Mouse (Mus musculus): ENCODE results near the gene Chuk. TPM values are rescaled to one million over a fixed set of nuclear protein-coding genes. Genes with fewer than 3 reads are reported as not detected.

Gene Chuk
- polyA plus RNA-seq (2015; fragmentation: Illumina TruSeq; extraction: RNeasy Lipid Tissue Mini Kit (QIAGEN cat#74804); ENCODE audit: insufficient read depth, low read depth, low replicate concordance), result 24.8 TPM

GRCm38 (mm10) chr19:44106831-44107660 is at the start of gene Chuk:
Gene Chuk (minus strand): TSS chr19:44107480.

GRCm38 (mm10) chr19:44145702-44146567 is 38.7 kb upstream of the Chuk start, which contains the start of gene Bloc1s2:
Gene Bloc1s2 (minus strand): TSS chr19:44146446.

GRCm38 (mm10) chr19:44135072-44135959 is 28.0 kb upstream of the Chuk start, which contains the start of gene Cwf19l1:
Gene Cwf19l1 (minus strand): TSS chr19:44135876.

GRCm38 (mm10) chr19:44069121-44069913 is 38.0 kb downstream of the Chuk start, which contains the start of gene Erlin1:
Gene Erlin1 (minus strand): TSS chr19:44069785.

GRCm38 (mm10) chr19:44028972-44029371 is 78.3 kb downstream of the Chuk start, which contains the start of gene Cyp2c23:
Gene Cyp2c23 (minus strand): TSS chr19:44029208.

Other genes with a start within 250 kb of the Chuk start
- 5.9 TPM for gene Dnmbp, start 167.3 kb downstream of the Chuk start, polyA plus RNA-seq (2015; fragmentation: Illumina TruSeq; extraction: RNeasy Lipid Tissue Mini Kit (QIAGEN cat#74804); ENCODE audit: insufficient read depth, low read depth, low replicate concordance)
- 16.4 TPM for gene Cpn1, start 120.9 kb downstream of the Chuk start, polyA plus RNA-seq (2015; fragmentation: Illumina TruSeq; extraction: RNeasy Lipid Tissue Mini Kit (QIAGEN cat#74804); ENCODE audit: insufficient read depth, low read depth, low replicate concordance)
- not detected for gene Cyp2c23, start 78.3 kb downstream of the Chuk start, polyA plus RNA-seq (2015; fragmentation: Illumina TruSeq; extraction: RNeasy Lipid Tissue Mini Kit (QIAGEN cat#74804); ENCODE audit: insufficient read depth, low read depth, low replicate concordance)
- 5.2 TPM for gene Erlin1, start 37.7 kb downstream of the Chuk start, polyA plus RNA-seq (2015; fragmentation: Illumina TruSeq; extraction: RNeasy Lipid Tissue Mini Kit (QIAGEN cat#74804); ENCODE audit: insufficient read depth, low read depth, low replicate concordance)
- 3.5 TPM for gene Cwf19l1, start 28.4 kb upstream of the Chuk start, polyA plus RNA-seq (2015; fragmentation: Illumina TruSeq; extraction: RNeasy Lipid Tissue Mini Kit (QIAGEN cat#74804); ENCODE audit: insufficient read depth, low read depth, low replicate concordance)
- 19.4 TPM for gene Bloc1s2, start 39.0 kb upstream of the Chuk start, polyA plus RNA-seq (2015; fragmentation: Illumina TruSeq; extraction: RNeasy Lipid Tissue Mini Kit (QIAGEN cat#74804); ENCODE audit: insufficient read depth, low read depth, low replicate concordance)
- gene Pkd2l1, start 85.0 kb upstream of the Chuk start, polyA plus RNA-seq (2015; fragmentation: Illumina TruSeq; extraction: RNeasy Lipid Tissue Mini Kit (QIAGEN cat#74804); ENCODE audit: insufficient read depth, low read depth, low replicate concordance), result not detected
- gene Scd3, start 95.8 kb upstream of the Chuk start, polyA plus RNA-seq (2015; fragmentation: Illumina TruSeq; extraction: RNeasy Lipid Tissue Mini Kit (QIAGEN cat#74804); ENCODE audit: insufficient read depth, low read depth, low replicate concordance), result not detected
- 20.6 TPM for gene Scd2, start 186.2 kb upstream of the Chuk start, polyA plus RNA-seq (2015; fragmentation: Illumina TruSeq; extraction: RNeasy Lipid Tissue Mini Kit (QIAGEN cat#74804); ENCODE audit: insufficient read depth, low read depth, low replicate concordance)
- gene Scd4, start 225.6 kb upstream of the Chuk start, polyA plus RNA-seq (2015; fragmentation: Illumina TruSeq; extraction: RNeasy Lipid Tissue Mini Kit (QIAGEN cat#74804); ENCODE audit: insufficient read depth, low read depth, low replicate concordance), result 0.24 TPM

Measured in pancreas, adult 10 weeks (tissue).